Mouse (Mus musculus): ENCODE data around the gene Cnpy4.
A peak's percentile ranks its signal among the peaks of the same experiment; 100 is the strongest.

Cnpy4 gene

DNA sequence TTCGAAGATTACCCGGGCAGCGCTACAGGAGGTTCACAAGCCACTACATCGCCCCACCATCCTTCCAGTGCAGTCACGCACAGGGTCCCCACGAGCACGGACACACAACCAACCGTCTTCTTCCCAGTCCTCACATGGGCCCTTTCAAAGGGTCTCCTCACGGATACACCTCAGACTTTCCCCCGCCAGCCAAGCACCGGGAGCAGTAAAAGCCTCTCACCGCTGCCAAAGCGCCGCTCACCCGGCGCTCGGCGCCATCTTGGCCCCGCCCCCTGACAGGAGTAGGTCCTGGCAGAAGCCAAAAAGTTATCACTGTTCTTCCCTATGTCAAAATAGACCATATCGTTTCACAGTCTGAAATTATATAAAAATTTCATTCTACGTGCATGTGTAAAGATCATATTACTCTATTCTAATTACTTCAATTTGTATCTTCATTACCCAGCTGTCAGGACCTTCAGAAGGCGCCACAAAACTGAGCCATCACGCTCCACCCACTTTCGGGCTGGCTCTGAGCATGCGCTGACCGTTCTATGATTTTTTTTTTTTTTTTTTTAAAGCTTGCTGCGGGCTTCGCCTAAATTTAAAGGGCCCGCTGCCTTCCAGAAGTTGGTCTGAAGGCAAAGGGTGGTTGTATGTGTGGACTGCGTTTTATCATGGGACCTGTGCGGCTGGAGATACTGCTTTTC, at the start of gene Cnpy4, which contains the start of gene Taf6:
TSS of gene Cnpy4 (plus strand) at position 536 of the 689 bp plus-strand sequence.
TSS of gene Taf6 (minus strand) at position 502 of the 689 bp plus-strand sequence.
- DNase-seq, result peak; percentile 78

DNA sequence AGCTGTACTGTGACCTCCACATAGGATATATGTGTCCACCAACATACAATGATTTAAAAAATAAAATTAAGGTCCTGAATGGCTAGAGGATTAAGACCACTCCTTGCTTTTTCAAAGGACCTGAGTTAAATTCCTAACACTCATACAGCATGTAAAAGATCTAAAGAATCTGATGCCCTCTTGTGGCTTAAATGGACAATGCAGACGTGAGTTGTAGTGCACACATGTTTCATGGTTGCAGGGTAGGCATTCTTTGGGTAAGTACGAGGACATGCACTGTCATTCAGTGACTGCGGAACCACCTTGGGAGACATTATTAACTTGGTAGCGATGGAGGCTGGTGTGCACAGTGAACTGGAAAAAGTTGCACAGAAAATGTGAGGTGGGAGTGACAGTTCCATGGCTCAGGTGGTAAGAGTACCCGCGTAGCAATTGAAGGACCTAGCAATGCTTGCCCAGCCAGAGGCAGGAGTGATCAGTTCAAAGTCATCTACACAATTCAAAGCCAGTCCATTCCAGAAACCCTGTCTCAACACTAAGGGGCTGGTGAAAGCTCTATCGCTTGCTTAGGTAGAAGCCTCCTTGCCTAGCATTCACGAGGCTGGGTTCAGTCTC, 49.2 kb upstream of the Cnpy4 start:
- no peak for DNase-seq

DNA sequence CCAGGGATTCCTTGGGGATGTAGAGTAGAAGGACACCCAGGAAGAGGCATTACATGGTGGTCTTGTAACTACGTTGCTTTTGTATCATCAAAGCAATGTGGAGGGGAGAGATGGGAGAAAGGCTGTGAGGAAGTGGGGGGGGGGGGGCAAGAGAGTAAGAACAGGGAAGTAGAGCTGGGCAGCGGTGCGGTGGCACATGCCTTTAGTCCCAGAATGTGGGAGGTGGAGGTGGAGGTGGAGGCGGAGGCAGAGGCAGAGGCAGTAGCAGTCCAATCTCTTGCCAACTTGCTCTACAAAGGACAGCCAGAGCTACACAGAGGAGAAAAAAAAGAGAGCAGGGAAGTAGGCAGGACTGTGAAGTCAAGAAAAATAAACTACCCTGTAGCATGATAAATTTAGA, 48.7 kb upstream of the Cnpy4 start:
- no peak for DNase-seq

DNA sequence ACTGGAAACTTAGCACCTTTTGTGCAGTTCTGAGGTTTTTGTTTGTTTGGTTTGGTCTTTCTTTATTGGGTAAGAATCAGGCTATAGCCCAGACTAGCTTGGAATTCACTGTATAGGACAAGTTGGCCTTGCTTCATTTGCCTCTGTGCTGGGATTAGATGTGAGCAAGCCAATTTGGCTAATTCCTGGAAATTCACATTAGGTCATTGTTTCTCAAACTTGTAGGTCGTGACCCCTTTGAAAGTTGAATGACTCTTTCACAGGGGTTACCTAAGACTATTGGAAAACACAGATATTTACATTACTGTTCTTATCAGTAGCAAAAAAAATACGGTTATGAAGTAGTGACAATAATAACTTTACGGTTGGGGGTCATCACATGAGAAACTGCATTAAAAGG, 32.9 kb upstream of the Cnpy4 start:
- DNase-seq, result no peak

DNA sequence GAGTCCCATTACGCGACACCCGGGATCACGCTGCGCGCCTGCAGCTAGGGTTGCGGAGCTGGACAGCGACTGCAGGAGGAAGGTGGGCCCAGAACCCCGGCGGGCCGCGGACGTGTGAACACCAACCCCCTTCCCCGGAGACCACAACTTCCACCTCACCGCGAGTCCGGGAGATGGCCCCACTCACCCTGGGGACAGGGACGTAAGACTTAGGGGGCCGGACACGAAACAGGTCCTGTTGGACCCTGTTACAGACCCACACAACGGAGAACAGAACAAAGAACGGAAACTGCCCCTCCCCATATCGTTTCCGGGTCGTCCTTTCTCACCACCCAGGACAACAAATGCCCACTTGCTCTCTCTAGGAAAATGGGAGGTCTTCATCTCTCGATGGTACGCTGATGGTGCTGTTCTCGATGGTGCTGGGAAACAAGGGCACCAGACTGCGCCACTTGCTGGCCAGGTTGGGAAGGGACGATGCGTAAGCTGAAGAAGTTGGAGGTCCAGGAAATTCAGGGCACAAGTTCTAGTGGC, 31.8 kb upstream of the Cnpy4 start, which contains the start of gene Zfp113:
TSS of gene Zfp113 (minus strand) at position 302 of the 534 bp plus-strand sequence.
- peak; percentile 95 for DNase-seq

DNA sequence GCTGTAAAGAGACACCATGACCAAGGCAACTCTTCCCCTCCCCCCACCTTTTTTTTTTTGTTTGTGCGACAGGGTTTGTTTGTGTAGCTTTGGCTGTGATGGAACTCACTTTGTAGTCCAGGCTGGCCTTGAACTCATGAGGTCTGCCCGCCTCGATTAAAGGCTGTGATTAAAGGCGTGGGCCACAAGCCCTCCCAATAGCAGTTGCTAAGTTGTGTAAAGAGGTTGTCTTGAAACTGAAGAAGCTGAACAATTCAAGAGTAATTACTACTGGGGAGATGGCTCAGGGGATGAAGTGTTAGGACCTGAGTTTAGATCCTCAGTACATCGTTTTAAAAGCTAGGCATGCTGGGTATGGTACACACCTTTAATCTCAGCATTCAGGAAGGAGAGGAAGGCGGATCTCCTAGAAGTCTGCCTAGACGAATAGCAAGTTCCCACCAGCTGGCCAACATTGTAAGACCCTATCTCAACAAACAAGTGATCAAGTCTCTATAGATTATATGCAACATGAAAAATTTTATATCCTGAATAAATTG, 27.0 kb upstream of the Cnpy4 start:
- no peak for DNase-seq

DNA sequence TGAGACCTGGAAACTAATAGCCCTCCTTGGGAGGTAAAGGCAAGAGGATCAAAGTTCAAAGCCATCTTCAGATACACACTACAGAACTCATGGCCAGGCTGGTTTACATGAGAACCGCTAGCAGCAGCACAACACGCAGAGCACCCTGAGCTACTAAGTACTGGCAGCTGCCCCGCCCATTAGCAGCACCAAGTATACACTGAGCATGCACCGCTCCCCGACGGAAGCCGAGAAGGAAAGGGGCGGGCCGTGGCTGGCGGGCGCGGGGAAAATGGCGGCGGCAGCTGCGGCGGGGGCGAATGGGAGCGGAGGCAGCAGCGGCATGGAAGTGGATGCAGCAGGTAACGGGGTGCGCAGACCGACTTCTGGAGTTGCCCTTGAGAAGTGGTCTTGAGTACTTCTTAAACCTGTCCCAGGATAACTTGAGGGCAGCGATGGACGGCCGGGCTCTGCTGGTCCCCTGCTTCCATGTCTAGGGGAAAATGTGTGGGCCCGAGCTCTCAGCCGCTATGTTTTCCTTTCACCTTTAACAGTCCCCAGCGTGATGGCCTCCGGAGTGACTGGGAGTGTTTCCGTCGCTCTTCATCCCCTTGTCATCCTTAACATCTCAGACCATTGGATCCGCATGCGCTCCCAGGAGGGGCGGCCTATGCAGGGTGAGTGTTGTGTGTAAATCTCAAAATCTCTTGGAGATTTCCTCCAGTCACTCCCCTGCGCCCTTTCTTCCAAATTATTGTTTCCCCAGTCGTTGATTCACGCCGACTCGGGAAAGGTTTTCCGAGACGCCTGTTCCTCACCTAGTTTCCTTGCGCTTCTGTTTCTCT, 26.2 kb upstream of the Cnpy4 start, which contains the start of gene Cops6:
TSS of gene Cops6 (plus strand) at position 230 of the 824 bp plus-strand sequence.
- peak; percentile 91 for DNase-seq

DNA sequence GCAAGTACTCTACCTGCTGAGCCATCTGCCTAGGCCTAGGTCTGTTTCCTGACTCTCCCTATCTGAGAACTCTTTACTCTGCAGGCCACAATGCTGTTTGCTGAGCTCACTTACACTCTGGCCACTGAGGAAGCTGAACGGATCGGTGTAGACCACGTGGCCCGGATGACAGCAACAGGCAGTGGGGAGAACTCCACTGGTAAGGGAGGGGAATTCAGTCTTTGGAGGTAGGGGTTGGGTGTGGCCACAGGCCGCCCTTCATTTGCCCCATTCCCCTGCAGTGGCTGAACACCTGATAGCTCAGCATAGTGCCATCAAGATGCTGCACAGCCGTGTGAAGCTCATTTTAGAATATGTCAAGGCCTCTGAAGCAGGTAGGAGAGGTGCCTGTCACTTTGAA, 24.2 kb upstream of the Cnpy4 start:
- no peak for DNase-seq

DNA sequence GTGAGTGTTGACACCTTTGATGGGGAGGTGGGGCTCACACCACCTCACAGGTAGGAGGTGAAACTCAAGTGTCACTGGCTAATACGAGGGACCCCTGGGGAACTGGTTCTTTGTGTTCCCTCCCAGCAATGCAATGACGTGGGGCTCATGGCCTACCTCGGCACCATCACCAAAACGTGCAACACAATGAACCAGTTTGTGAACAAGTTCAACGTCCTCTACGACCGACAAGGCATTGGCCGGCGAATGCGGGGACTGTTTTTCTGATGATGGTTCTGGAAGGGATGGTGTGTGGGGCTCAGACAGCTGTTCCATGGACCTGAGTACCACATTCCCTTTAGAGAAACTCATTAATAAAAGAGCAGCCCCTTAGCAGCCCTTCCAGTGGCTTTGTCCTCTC, 23.7 kb upstream of the Cnpy4 start:
- no peak for DNase-seq

DNA sequence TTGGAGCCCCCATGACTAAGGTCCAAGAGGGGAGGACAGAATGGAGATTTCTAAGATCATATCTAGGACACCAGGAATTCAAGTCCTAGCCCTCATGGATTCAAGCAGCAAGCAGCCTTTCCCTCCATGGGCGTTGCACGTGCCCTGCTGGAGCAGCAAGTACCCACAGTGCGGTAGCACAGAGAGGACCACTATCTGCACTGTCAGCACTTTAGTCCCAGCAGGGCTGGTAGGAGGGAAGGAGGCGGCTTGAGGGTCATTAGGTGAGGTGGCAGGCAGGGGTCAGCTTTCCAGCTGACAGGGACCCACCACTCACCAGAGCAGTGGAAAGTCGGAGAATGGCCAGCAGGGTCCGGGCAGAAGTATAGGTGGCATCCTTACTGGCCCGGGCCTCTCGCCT, 21.7 kb upstream of the Cnpy4 start:
- DNase-seq, result no peak

DNA sequence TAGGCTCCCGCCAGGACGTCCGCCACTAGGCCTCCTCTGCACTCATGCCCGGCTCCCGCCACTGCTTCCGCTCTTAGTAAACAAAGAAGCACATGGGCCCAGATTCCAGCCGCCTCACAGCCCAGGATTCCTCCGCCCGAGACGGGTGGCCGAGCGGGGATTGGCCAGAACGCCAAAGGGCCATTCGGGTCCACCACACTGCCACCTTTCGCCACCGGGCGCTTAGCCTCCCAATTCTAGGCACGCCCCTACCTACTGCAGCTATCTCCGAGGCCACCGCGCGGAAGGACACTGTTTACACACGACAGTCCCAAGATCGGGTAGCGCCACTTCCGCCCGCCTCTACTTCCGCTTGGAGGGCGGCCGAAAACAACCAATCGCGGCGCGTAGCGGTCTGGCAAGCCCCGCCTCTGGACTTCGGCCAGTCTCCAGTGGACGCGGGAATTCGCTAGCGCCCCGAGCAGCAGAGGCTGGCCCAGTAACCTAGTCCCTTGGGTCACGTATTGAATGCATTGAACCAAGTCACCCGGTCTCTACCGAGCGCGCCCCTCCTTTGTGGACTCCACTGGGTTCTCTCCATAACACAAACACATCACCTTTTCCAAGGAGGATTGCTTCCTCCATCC, 16.2 kb upstream of the Cnpy4 start:
- DNase-seq, result peak; percentile 98

DNA sequence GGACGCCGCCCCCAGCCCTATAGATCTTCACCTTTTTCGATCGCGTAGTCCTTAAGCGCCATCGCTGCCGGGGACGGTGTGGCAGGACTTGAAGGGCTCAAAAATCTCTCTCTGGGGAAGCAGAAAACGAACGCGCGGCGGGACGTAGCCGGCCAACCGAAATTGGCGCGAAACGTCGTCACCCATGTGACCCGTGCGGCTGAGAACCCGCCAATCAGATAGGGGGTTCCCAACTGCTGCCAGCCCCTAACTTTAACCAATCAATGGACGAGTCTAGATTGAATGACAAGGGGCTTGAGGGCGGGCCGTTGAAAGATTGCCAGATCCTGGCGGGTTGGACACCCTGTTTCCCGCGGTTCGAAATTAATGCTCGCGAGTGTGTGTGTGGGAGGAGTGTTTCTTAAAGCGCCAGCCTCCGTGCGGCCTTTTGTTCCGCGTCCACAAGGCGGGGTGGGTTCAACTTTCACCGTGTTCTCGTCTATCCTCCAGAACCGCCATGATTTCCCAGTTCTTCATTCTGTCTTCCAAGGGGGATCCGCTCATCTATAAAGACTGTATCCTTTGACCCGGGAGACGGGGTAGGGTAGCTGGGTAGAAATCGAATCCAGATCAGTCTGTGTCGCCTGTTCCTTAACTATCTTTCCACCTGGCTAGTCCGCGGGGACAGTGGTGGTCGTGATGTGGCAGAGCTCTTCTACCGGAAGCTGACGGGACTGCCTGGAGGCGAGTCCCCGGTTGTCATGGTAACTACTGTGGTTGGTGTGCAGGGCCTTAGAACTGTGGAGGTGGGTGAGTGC, 15.4 kb upstream of the Cnpy4 start, which contains the start of the genes Ap4m1 and Mcm7:
TSS of gene Ap4m1 (plus strand) at position 308 of the 797 bp plus-strand sequence.
TSS of gene Mcm7 (minus strand) at position 728 of the 797 bp plus-strand sequence.
- DNase-seq, result peak; percentile 98

DNA sequence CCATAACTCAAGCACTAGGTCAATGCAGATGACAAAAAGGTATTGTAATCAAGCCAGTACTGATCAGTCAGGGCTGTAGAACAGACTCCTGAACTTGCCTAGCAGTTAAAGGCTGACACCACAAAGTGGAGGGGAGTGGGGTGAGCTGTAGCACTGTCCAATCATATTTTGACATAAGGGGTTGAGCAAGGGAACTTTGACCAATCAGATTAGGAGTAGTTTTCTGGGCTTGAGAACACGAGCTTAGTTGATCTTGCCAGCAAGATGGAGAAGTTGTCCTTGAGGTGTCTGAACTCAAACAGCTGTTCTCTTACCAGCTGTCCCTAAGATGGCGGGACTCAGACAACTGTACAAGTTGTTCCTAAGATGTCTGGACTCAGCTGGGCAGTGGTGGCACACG, 14.1 kb upstream of the Cnpy4 start:
- DNase-seq, result no peak

DNA sequence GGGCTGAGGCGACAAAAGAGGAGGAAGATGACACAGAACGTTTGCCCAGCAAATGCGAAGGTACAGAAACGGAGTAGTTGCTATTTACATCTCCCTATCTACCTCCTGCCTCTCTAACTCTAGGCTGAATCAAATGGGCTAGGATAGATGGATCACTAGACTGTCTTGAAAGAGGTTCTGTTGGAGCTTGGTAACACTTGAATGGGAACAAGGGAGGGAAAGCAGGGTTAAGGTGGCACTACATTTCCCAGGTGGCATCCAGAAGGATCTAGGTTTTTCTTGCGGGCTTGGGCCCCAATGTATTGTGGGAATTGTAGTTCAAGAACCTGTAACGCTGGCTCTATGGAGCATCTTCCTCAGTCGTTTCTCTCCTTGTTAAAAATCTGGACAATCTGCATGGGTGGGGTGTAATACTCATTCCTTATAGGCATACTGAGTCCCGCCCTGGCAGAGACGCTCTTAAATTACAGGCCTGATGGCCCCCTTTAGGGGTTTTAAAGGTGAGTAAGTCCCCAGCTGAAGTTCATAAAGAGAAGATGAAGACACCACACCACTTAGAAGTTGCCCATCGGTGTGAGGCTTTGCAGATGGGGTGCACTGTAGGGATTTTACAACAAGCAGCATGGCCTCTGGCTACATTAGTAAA, 499 bp downstream of the Cnpy4 start:
- peak; percentile 75 for DNase-seq

DNA sequence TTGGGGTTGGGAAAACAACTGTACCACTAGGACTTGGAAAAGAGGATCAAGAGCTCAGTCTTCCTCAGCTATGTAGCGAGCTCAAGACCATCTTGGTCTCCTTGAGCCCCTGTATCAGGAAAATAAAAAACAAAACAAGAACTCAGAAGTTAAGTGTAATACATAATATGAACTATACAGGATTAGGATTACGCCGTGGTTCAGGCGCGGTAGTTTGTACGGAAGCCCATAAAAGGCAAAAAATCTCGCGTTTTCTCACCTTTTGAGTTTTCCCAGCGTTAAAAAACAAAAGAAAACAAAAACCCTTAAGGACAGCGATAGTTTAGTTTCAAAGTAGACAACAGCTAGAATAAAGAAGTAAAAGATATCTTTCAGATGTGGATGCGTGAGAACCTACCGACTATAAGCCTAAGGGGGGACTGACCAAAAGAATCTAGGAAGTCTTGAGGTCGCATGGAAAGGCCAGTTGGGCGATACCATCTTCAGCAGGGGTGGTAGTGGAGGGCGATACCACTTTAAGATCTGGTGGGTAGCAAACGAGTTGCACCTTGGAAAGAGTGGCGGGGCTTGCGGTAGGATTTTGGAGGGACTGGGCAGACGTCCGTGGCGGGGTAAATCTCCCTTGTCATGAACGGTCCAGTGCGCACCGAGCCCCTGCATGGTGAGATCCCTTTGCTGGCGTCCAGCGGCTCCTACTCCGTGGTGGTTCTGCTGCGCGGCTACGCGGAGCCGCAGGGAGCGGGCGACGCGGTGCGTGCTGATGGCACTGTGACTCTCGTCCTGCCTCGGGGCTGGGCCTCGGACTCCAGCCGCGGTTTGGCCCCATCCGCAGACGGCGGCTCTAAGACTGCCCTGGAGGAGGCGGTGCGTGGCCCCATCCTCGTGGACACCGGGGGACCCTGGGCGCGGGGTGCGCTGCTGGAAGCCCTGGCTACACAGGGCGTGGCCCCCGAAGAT, 6.8 kb downstream of the Cnpy4 start, which contains the start of gene Mblac1:
TSS of gene Mblac1 (plus strand) at position 544 of the 957 bp plus-strand sequence.
- peak; percentile 86 for DNase-seq

DNA sequence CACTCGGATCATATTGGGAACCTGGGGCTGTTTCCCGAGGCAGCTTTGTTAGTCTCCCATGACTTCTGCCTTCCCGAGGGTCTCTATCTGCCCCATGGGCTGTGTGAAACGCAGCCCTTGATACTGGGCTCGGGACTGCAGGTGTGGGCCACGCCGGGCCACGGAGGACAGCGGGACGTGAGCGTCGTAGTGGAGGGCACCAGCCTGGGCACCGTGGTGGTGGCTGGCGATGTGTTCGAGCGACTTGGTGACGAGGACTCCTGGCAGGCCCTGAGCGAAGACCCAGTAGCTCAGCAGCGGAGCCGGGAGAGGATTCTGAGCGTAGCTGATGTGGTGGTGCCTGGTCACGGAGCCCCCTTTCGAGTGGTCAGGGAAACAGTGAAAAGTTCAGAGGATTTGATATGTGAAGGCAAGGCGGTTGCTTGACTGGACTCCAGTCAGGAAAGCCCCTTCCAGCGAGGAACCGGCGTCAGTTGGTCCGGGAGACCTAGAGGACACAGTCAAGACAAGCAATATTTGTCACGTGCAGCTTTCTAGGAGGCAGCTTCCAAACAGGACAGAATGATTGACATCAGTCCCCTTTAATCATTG, 7.6 kb downstream of the Cnpy4 start:
- no peak for DNase-seq

DNA sequence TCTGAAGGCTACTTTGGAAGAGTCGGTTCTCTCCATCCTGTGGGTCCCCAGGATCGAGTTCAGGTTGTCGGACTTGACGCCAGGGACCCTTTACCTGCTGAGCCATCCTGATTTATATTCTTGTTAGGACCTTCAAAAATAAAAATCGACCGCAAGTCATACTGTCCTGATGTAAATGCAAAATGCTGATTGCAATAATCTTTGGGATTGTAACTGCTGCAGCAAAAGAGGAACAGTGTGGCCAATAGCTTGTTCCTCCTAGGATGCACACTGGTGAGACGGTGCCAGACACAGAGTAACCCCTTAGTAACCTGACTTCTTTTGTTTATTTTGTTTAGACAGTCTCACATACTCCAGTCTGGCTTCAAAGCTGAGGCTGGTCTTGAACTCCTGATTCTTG, 8.2 kb downstream of the Cnpy4 start:
- DNase-seq, result no peak

DNA sequence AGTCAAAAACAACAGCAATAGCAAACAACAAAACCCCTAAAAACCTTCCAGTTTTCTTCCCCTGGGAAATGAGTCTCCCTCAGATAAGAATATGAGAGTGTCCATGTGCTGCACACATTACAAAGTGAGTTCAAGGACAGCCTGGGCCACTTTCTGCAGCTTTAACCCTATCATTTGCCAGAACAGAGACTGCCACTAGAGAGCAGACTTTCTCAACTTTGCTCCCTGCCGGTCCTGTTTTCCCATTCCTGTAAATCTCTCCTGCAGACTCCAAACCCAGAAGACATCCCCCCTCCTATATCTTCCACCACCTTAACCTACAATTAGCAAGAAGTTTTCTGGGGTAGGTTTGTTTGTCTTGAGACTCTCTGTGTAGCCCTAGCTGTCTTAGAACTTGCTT, 12.3 kb downstream of the Cnpy4 start:
- DNase-seq, result no peak

DNA sequence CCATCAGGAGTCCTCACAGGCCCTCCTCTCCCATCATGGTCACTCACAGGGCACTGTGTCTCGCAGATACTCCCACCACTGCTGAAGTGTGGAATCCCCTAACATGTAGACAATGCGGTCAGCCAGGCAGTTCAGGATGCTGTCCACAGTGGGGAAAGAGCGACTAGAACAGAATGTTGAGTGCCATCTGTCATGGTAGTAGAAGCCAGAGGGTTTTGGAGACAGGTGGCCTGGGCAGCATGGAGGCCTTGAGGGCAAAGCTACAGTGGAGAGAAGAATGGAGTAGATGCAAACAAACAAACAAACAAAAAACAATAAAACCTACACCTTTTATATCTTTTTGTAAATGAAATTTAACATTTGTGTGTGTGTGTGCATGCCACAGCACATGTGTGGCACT, 14.8 kb downstream of the Cnpy4 start:
- no peak for DNase-seq
